Mouse (Mus musculus) hindbrain, postnatal 0 days (tissue): ENCODE results near the gene Cacna2d3. TPM values are rescaled to one million over a fixed set of nuclear protein-coding genes. Genes with fewer than 3 reads are reported as not detected.

Source experiments
- ATAC-seq: fragments of 200-750 bp; cut with Nextera tagmentation; 2 replicates; pipeline ENCODE4 v1.8.0; 2017; ENCODE audit warnings: mild to moderate bottlenecking, moderate TSS enrichment, moderate library complexity
- DNase-seq: peaks from one replicate; pipeline ENCODE4 v3.0.0-alpha.2; 2015; ENCODE audit warnings: low spot score
- H3K27ac ChIP-seq: fragments of 300-500 bp; sonication (generic); 2 replicates; pipeline ENCODE4 v1.5.1; 2014; ENCODE audit warnings: mild to moderate bottlenecking
- H3K27me3 ChIP-seq: fragments of 300-500 bp; sonication (generic); 2 replicates; pipeline ENCODE4 v1.6.1; 2014; ENCODE audit warnings: low read length, mixed read lengths; ENCODE audit not compliant: insufficient read depth
- H3K36me3 ChIP-seq: fragments of 300-500 bp; sonication (generic); 2 replicates; pipeline ENCODE4 v1.6.1; 2014; ENCODE audit warnings: low read length, mixed read lengths; ENCODE audit not compliant: insufficient read depth
- H3K4me1 ChIP-seq: fragments of 300-500 bp; sonication (generic); 2 replicates; pipeline ENCODE4 v1.6.1; 2014; ENCODE audit warnings: antibody characterized with exemption, low read length, mixed read lengths; ENCODE audit not compliant: insufficient read depth
- H3K4me2 ChIP-seq: fragments of 300-500 bp; sonication (generic); 2 replicates; pipeline ENCODE4 v1.6.1; 2014; ENCODE audit warnings: low read depth, mild to moderate bottlenecking, low read length, moderate library complexity, mixed read lengths
- H3K4me3 ChIP-seq: fragments of 300-500 bp; sonication (generic); 2 replicates; pipeline ENCODE4 v1.5.1; 2014; ENCODE audit warnings: low read length
- H3K9ac ChIP-seq: fragments of 300-500 bp; sonication (generic); replicated peaks from 2 replicates; pipeline ENCODE4 v1.6.1; 2014; ENCODE audit warnings: mild to moderate bottlenecking, low read length, moderate library complexity, mixed read lengths
- H3K9me3 ChIP-seq: fragments of 300-500 bp; sonication (generic); 2 replicates; pipeline ENCODE4 v1.6.1; 2016; ENCODE audit warnings: low read length, mixed read lengths
- CTCF ChIP-seq: IDR thresholded peaks from 2 replicates; pipeline ENCODE4 v1.5.1; 2016; ENCODE audit warnings: antibody characterized with exemption, control low read depth, low read depth
- WGBS: fragments of 180-500 bp; shearing (Covaris S2); extraction: QIAGEN DNeasy Blood & Tissue Kit; methylation state at CpG from one replicate; pipeline ENCODE4 v1.1.7; 2014; 5-methylcytosine and 5-hydroxymethylcytosine counted together
- polyA plus RNA-seq: library from polyadenylated mRNA; unstranded; fragments of >200 nt; fragmentation: Nextera tagmentation; extraction: Ambion mirVana; gene quantifications from 2 replicates; pipeline ENCODE4 v1.2.1, GENCODE M21; 2015
- total RNA-seq: library from RNA; depleted of rRNA; stranded (reverse); fragments of >200 nt; gene quantifications from 2 replicates; pipeline ENCODE4 v1.2.3, GENCODE M21; 2014

Cacna2d3 gene
- total and polyA plus RNA-seq, 2 experiments from 2014 or later = 37.6 to 39.0 TPM

- no peaks in the 10 kb centered on the region for H3K36me3 ChIP-seq
- H3K9me3 ChIP-seq = no peaks in the 10 kb centered on the region
- ATAC-seq (no peak), DNase-seq (no peak)
- no peak overlapping the region for H3K4me2 ChIP-seq
- WGBS = 88% methylated on average over 2 of the region's 2 CpGs
- TF ChIP-seq CTCF = no peak
- H3K27me3 ChIP-seq = no peaks in the 10 kb centered on the region
- no peak overlapping the region for H3K27ac ChIP-seq
- H3K4me3 ChIP-seq = no peak overlapping the region
- H3K4me1 ChIP-seq = no peaks in the 10 kb centered on the region
- no peak overlapping the region for H3K9ac ChIP-seq
These were observed 387.4 kb downstream of the Cacna2d3 start for GRCm38 (mm10) chr14:29334216-29334615.

GRCm38 (mm10) chr14:29324430-29324782 is 397.3 kb downstream of the Cacna2d3 start:
- Histone ChIP-seq H3K27me3 (no peaks in the 10 kb centered on the region), H3K36me3 (no peaks in the 10 kb centered on the region), H3K4me2 (no peak overlapping the region), H3K4me1 (no peaks in the 10 kb centered on the region), H3K9me3 (no peaks in the 10 kb centered on the region), H3K4me3 (no peak overlapping the region), H3K27ac (peak overlapping the region; percentile 56), H3K9ac (no peak overlapping the region)
- no peak for TF ChIP-seq CTCF
- 53% methylated on average over 5 of the region's 5 CpGs for WGBS
- DNase-seq (peak; percentile 78), ATAC-seq (peak; percentile 87)

GRCm38 (mm10) chr14:29323718-29324429 is 397.8 kb downstream of the Cacna2d3 start:
- H3K27ac ChIP-seq = peak overlapping the region; percentile 56
- no peaks in the 10 kb centered on the region for H3K27me3 ChIP-seq
- H3K9me3 ChIP-seq = no peaks in the 10 kb centered on the region
- peak; percentile 61 for ATAC-seq
- 57% methylated on average over 9 of the region's 9 CpGs for WGBS
- no peaks in the 10 kb centered on the region for H3K36me3 ChIP-seq
- no peak overlapping the region for H3K9ac ChIP-seq
- H3K4me2 ChIP-seq = no peak overlapping the region
- TF ChIP-seq CTCF = no peak
- peak; percentile 54 for DNase-seq
- no peaks in the 10 kb centered on the region for H3K4me1 ChIP-seq
- H3K4me3 ChIP-seq = no peak overlapping the region

- TF ChIP-seq CTCF = no peak
- no peaks in the 10 kb centered on the region for H3K27me3 ChIP-seq
- H3K27ac ChIP-seq = no peak overlapping the region
- no peaks in the 10 kb centered on the region for H3K4me1 ChIP-seq
- WGBS = 43% methylated on average over 2 of the region's 2 CpGs
- no peaks in the 10 kb centered on the region for H3K36me3 ChIP-seq
- H3K9me3 ChIP-seq = no peaks in the 10 kb centered on the region
- no peak overlapping the region for H3K4me3 ChIP-seq
- no peak for ATAC-seq
- H3K4me2 ChIP-seq = no peak overlapping the region
- no peak overlapping the region for H3K9ac ChIP-seq
- DNase-seq = peak; percentile 15
These were observed 408.2 kb downstream of the Cacna2d3 start for GRCm38 (mm10) chr14:29313431-29313830.

DNA sequence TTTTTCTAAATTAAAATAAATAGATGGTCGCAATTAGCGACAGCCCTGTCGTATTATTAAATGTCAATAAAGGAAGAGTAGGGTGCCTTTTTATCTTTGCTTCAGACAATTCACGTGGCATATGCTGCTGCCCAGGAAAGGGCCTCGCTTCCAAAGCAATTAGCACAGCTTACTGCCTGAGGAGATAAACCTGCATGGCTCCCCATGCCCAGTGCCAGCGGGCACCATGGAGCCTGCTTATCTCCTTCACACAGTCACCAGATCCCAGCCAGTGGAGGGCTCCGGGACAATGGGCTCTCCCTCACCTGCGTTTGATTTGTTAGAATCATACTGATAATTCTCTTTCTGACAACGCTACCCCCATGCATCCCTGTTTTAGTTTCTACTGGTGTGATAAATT is 416.0 kb downstream of the Cacna2d3 start:
- peak; percentile 50 for DNase-seq
- 63% methylated on average over 9 of the region's 9 CpGs for WGBS

GRCm38 (mm10) chr14:29296185-29296754 is 425.4 kb downstream of the Cacna2d3 start:
- ATAC-seq = no peak

More for the DNA sequence above, 416.0 kb downstream of the Cacna2d3 start:
- Histone ChIP-seq H3K4me3 (no peak overlapping the region), H3K27ac (no peak overlapping the region), H3K36me3 (no peaks in the 10 kb centered on the region), H3K4me1 (no peaks in the 10 kb centered on the region), H3K9ac (no peak overlapping the region), H3K4me2 (no peak overlapping the region), H3K9me3 (no peaks in the 10 kb centered on the region), H3K27me3 (no peaks in the 10 kb centered on the region)
- ATAC-seq = 0 out of 2 replicates have a peak, but pooled peaks have one; percentile 35
- TF ChIP-seq CTCF = no peak

DNA sequence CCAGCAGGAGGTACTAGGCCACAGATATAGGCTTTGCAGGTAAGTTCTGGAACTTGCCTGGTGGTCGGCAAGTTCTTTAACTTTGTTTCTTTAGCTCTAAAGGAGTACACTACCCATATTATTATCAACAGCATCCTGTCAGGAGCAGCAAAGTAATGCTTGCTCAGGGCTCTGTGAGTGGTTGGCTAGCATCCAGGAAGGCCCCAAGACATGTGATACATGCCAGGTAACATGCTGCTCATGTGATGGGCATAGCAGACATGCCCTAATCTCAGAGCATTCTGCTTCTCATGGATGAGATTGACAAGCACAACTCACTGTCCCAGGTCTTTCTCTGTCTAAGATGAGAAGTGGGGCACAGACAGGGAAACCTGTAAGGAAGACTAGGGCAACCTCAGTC is 442.8 kb downstream of the Cacna2d3 start:
- no peaks in the 10 kb centered on the region for H3K9me3 ChIP-seq

More at GRCm38 (mm10) chr14:29296185-29296754, 425.4 kb downstream of the Cacna2d3 start:
- Histone ChIP-seq H3K27ac (no peak overlapping the region), H3K9ac (no peak overlapping the region), H3K9me3 (no peaks in the 10 kb centered on the region), H3K36me3 (no peaks in the 10 kb centered on the region), H3K27me3 (no peaks in the 10 kb centered on the region), H3K4me3 (no peak overlapping the region), H3K4me1 (no peaks in the 10 kb centered on the region), H3K4me2 (no peak overlapping the region)
- 71% methylated on average over 2 of the region's 2 CpGs for WGBS
- TF ChIP-seq CTCF = no peak
- DNase-seq = no peak

More for the DNA sequence above, 442.8 kb downstream of the Cacna2d3 start:
- H3K4me1 ChIP-seq = no peaks in the 10 kb centered on the region
- no peak overlapping the region for H3K4me2 ChIP-seq
- DNase-seq (peak; percentile 49), ATAC-seq (no peak)
- H3K27me3 ChIP-seq = no peaks in the 10 kb centered on the region
- no peak overlapping the region for H3K27ac ChIP-seq
- TF ChIP-seq CTCF = no peak
- 88% methylated on average over 1 of the region's 1 CpGs for WGBS
- no peaks in the 10 kb centered on the region for H3K36me3 ChIP-seq
- no peak overlapping the region for H3K4me3 ChIP-seq
- no peak overlapping the region for H3K9ac ChIP-seq
